Mouse (Mus musculus): ENCODE results near the gene Kirrel3.

DNA sequence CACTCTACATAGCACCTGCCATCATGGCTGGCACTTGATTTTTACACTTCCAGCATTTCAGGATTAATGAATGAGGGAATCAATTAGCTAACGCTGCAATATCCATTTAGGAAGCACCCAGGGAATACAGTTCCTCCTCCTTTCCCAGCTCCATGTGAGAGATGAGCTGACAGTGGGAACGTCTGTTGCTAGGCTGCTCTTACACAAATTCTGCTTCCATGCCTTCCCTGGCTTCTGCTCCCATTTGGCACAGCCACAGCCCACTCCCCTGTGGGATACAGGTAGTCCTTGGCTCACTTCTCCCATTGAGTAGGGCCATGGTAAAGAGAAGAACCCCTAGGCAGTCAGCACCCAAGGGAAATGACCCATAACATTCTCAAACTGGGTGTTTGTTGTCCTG lies 185.2 kb downstream of the Kirrel3 start:
- TF ChIP-seq CTCF (IDR thresholded peaks at IDR 0.05; ENCODE audit: low read depth, low read length) (no peak), POLR2A (IDR thresholded peaks at IDR 0.05; ENCODE audit: borderline replicate concordance, low read depth, low read length) (no peak)
